Mouse (Mus musculus) testis, adult 2 months (tissue): ENCODE measurements around the gene Hist1h3g. TPM values are rescaled to one million over a fixed set of nuclear protein-coding genes. Genes with fewer than 3 reads are reported as not detected.
"Not testable (repeated sequence)": the region's sequence is repeated elsewhere in the genome, so short reads cannot be mapped to it uniquely, and the experiment has no call there.

Experiments
- H3K27ac ChIP-seq: fragments of 200-500 bp; 2 replicates; pipeline ENCODE4 v1.5.1; 2012; ENCODE audit warnings: low read depth, low read length; ENCODE audit not compliant: control insufficient read depth, insufficient read depth
- H3K27me3 ChIP-seq: fragments of 200-500 bp; 2 replicates; pipeline ENCODE4 v1.6.1; 2012; ENCODE audit warnings: mild to moderate bottlenecking, low read length, moderate library complexity; ENCODE audit not compliant: control insufficient read depth, insufficient read depth
- H3K36me3 ChIP-seq: fragments of 200-500 bp; 2 replicates; pipeline ENCODE4 v1.6.1; 2012; ENCODE audit warnings: mild to moderate bottlenecking, low read length; ENCODE audit not compliant: control insufficient read depth, insufficient read depth
- H3K4me1 ChIP-seq: fragments of 200-500 bp; 2 replicates; pipeline ENCODE4 v1.6.1; 2012; ENCODE audit warnings: low read length; ENCODE audit not compliant: control insufficient read depth, insufficient read depth
- H3K4me3 ChIP-seq: fragments of 200-500 bp; 2 replicates; pipeline ENCODE4 v1.5.1; 2012; ENCODE audit warnings: low read depth, mild to moderate bottlenecking, low read length, moderate library complexity, mixed read lengths; ENCODE audit not compliant: control insufficient read depth
- CTCF ChIP-seq: fragments of 200-500 bp; IDR thresholded peaks from 2 replicates; pipeline ENCODE4 v1.5.1; 2012; ENCODE audit warnings: low read depth, mild to moderate bottlenecking, inconsistent platforms, low read length, moderate library complexity; ENCODE audit not compliant: control insufficient read depth, insufficient read depth, insufficient replicate concordance
- POLR2A ChIP-seq: fragments of 200-500 bp; IDR thresholded peaks from 2 replicates; pipeline ENCODE4 v1.6.1; 2012; ENCODE audit warnings: low read depth, mild to moderate bottlenecking, inconsistent platforms, low read length, moderate library complexity; ENCODE audit not compliant: control insufficient read depth
- polyA plus RNA-seq: library from polyadenylated mRNA; depleted of rRNA; stranded (reverse); fragments of >200 nt; gene quantifications from 2 replicates; pipeline ENCODE4 v1.2.3, GENCODE M21; 2012

Hist1h3g gene
- polyA plus RNA-seq, 1 experiment = 1.3 TPM

GRCm38 (mm10) chr13:23551146-23551834, 16.1 kb downstream of the Hist1h3g start, which contains the start of gene Hist1h4f:
Gene Hist1h4f, minus strand, starts transcription at chr13:23551648.
- H3K4me1 ChIP-seq, H3K27me3 ChIP-seq, H3K36me3 ChIP-seq: not testable (repeated sequence)
- TF ChIP-seq POLR2A = peak; percentile 51; the same call in 1 of the 2 replicates
- Histone ChIP-seq H3K4me3 (peak within 1 kb of the TSS; percentile 66), H3K27ac (peak within 1 kb of the TSS; percentile 36; the same call in 1 of the 2 replicates)

- no peaks in the 10 kb centered on the region for H3K36me3 ChIP-seq
- H3K4me1 ChIP-seq = peaks cover 3% of the 10 kb centered on the region
- H3K27me3 ChIP-seq = no peaks in the 10 kb centered on the region
- H3K4me3 ChIP-seq = no peak overlapping the region
- H3K27ac ChIP-seq = no peak overlapping the region
- TF ChIP-seq POLR2A (no peak), CTCF (no peak)
These were observed 17.0 kb downstream of the Hist1h3g start for GRCm38 (mm10) chr13:23551931-23552914.

- Histone ChIP-seq H3K27me3 (no peaks in the 10 kb centered on the region), H3K4me3 (no peak within 1 kb of the TSS), H3K27ac (no peak within 1 kb of the TSS), H3K36me3 (no peaks in the 10 kb centered on the region), H3K4me1 (peaks cover 3% of the 10 kb centered on the region)
- TF ChIP-seq POLR2A (no peak), CTCF (no peak)
These were observed 17.7 kb downstream of the Hist1h3g start, which contains the start of gene Hist1h1d for GRCm38 (mm10) chr13:23552962-23553361. Gene Hist1h1d, plus strand, starts transcription at chr13:23553262.

GRCm38 (mm10) chr13:23554393-23554792, 19.2 kb downstream of the Hist1h3g start:
- no peaks in the 10 kb centered on the region for H3K36me3 ChIP-seq
- H3K27ac ChIP-seq = no peak overlapping the region
- H3K27me3 ChIP-seq = no peaks in the 10 kb centered on the region
- no peak for TF ChIP-seq POLR2A
- no peak for TF ChIP-seq CTCF
- H3K4me1 ChIP-seq = peaks cover 3% of the 10 kb centered on the region
- H3K4me3 ChIP-seq = no peak overlapping the region

- H3K4me1 ChIP-seq = peaks cover 3% of the 10 kb centered on the region
- H3K4me3 ChIP-seq = peak overlapping the region; percentile 66
- no peaks in the 10 kb centered on the region for H3K27me3 ChIP-seq
- H3K36me3 ChIP-seq = no peaks in the 10 kb centered on the region
- TF ChIP-seq CTCF (no peak), POLR2A (peak; percentile 39; the same call in 1 of the 2 replicates)
- peak overlapping the region; percentile 76 for H3K27ac ChIP-seq
These were observed 20.0 kb downstream of the Hist1h3g start for GRCm38 (mm10) chr13:23554925-23555838.

- peak overlapping the region; percentile 66 for H3K4me3 ChIP-seq
- TF ChIP-seq POLR2A = no peak
- no peak for TF ChIP-seq CTCF
- no peaks in the 10 kb centered on the region for H3K36me3 ChIP-seq
- H3K27ac ChIP-seq = peak overlapping the region; percentile 76
- peaks cover 3% of the 10 kb centered on the region for H3K4me1 ChIP-seq
- no peaks in the 10 kb centered on the region for H3K27me3 ChIP-seq
These were observed 20.7 kb downstream of the Hist1h3g start for GRCm38 (mm10) chr13:23555839-23556416.
